8 mouse cellular contexts compared by ENCODE assay signal in the genomic region with DNA sequence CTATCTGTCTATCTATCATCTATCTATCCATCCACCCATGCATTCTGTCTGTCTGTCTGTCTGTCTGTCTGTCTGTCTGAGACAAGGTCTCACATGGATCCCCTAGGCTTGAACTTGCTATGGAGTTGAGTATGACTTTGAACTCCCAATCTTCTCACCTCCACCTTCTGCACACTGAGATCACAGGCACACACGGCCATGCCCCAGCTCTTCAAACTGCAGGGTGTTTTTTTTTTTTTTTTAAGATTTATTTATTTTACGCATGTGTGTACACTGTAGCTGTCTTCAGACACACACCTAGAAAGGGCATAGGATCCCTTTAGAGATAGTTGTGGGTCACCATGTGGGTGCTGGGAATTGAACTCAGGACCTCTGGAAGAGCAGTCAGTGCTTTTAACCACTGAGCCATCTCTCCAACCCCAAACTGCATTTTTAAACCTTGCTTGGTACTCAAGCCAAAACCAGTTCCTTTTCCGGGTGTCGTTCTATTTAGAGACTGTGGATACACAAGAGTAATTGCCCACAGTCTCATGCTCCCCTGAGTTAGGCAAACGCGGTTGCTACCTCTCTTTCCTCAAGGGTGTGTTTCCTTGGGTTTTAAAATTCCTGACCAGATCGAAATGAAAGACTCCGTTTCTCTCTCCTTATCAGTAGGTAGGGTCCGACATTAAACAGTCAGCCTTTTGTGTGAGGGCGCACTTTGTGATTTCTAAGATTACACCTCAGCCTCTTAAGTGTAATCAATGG. TPM values are rescaled to one million over a fixed set of nuclear protein-coding genes. Genes with fewer than 3 reads are reported as not detected.
DNase-seq lines count a peak whose midpoint lies in the region; ATAC-seq and TF ChIP-seq lines count a peak whose summit lies in the region.

No protein-coding gene starts in this region.

- no peak for ATAC-seq in heart, postnatal 0 days (ENCODE audit: insufficient read depth, low read depth)
- no peak for ATAC-seq in lung, postnatal 0 days

- no peak for TF ChIP-seq POLR2A in kidney, adult 2 months (IDR thresholded peaks at IDR 0.05; ENCODE audit: low read depth, low read length)

- no peaks in the 10 kb centered on the region for H3K36me3 ChIP-seq in kidney, adult 2 months (ENCODE audit: control insufficient read depth, insufficient read depth, low read length)
- H3K36me3 ChIP-seq in heart, postnatal 0 days (replicated peaks; ENCODE audit: control insufficient read depth, insufficient read depth, low read length), result no peaks in the 10 kb centered on the region
- H3K36me3 ChIP-seq in lung, postnatal 0 days (ENCODE audit: insufficient read depth, low read length), result no peaks in the 10 kb centered on the region

- H3K9me3 ChIP-seq in heart, postnatal 0 days (replicated peaks; ENCODE audit: control insufficient read depth, low read length), result no peaks in the 10 kb centered on the region
- H3K9me3 ChIP-seq in lung, postnatal 0 days (ENCODE audit: low read length), result no peaks in the 10 kb centered on the region

- peak overlapping the region; percentile 25; the same call in 1 of the 2 replicates for H3K4me3 ChIP-seq in kidney, adult 2 months (ENCODE audit: insufficient read depth, low read depth, low read length)
- H3K4me3 ChIP-seq in heart, postnatal 0 days (ENCODE audit: low read depth, low read length), result peak overlapping the region; percentile 44
- H3K4me3 ChIP-seq in lung, postnatal 0 days (ENCODE audit: low read depth, low read length), result peak overlapping the region; percentile 35

- no peak for TF ChIP-seq CTCF in kidney, adult 2 months (conservative IDR thresholded peaks at IDR 0.05; ENCODE audit: insufficient read depth, insufficient read length, low read depth, low read length)
- no peak for TF ChIP-seq CTCF in heart, postnatal 0 days (IDR thresholded peaks at IDR 0.05; ENCODE audit: low read depth)
- TF ChIP-seq CTCF in lung, postnatal 0 days (IDR thresholded peaks at IDR 0.05), result no peak

- peak overlapping the region; percentile 63 for H3K9ac ChIP-seq in heart, postnatal 0 days (replicated peaks; ENCODE audit: low read depth, low read length)
- peak overlapping the region; percentile 20 for H3K9ac ChIP-seq in lung, postnatal 0 days (replicated peaks; ENCODE audit: low read depth)

- H3K4me1 ChIP-seq in kidney, adult 2 months (ENCODE audit: control insufficient read depth, insufficient read depth, low read length), result peaks cover 12% of the 10 kb centered on the region; the same call in 1 of the 2 replicates
- peaks cover 16% of the 10 kb centered on the region for H3K4me1 ChIP-seq in heart, postnatal 0 days (ENCODE audit: control insufficient read depth, insufficient read depth)
- H3K4me1 ChIP-seq in lung, postnatal 0 days (ENCODE audit: insufficient read depth, low read depth, low read length), result peaks cover 14% of the 10 kb centered on the region; the same call in 1 of the 2 replicates

- H3K27me3 ChIP-seq in kidney, adult 2 months (replicated peaks; ENCODE audit: control insufficient read depth, insufficient read depth, low read length), result no peaks in the 10 kb centered on the region
- H3K27me3 ChIP-seq in heart, postnatal 0 days (ENCODE audit: control insufficient read depth, insufficient read depth, low read length), result no peaks in the 10 kb centered on the region
- H3K27me3 ChIP-seq in lung, postnatal 0 days (replicated peaks; ENCODE audit: insufficient read depth, low read length), result no peaks in the 10 kb centered on the region

- no peak for TF ChIP-seq EP300 in heart, postnatal 0 days (IDR thresholded peaks at IDR 0.05; ENCODE audit: low read depth)
- peak; percentile 59 for TF ChIP-seq EP300 in lung, postnatal 0 days (IDR thresholded peaks at IDR 0.05)

- H3K4me2 ChIP-seq in heart, postnatal 0 days (ENCODE audit: low read depth, low read length), result peak overlapping the region; percentile 79
- peak overlapping the region; percentile 60 for H3K4me2 ChIP-seq in lung, postnatal 0 days (replicated peaks; ENCODE audit: low read depth, low read length)

- DNase-seq in kidney, adult 2 months, result peak; percentile 49
- DNase-seq in kidney, postnatal 10 days, result no peak
- peak; percentile 54 for DNase-seq in R1 (ENCODE audit: low read depth, low spot score)
- DNase-seq in heart, postnatal 0 days (ENCODE audit: low spot score), result no peak
- peak; percentile 66 for DNase-seq in lung, postnatal 0 days (ENCODE audit: low spot score)
- DNase-seq in urinary bladder, postnatal 14 days (ENCODE audit: low spot score), result no peak
- no peak for DNase-seq in layer of hippocampus, adult 18-20 months (ENCODE audit: low spot score in 2 of 2)
- no peak for DNase-seq in gastrocnemius, adult 8-10 months (ENCODE audit: low spot score in 2 of 2)

- WGBS in kidney, adult 2 months, result 20% methylated on average over 10 of the region's 10 CpGs
- WGBS in heart, postnatal 0 days, result 16% methylated on average over 10 of the region's 10 CpGs
- 10% methylated on average over 10 of the region's 10 CpGs for WGBS in lung, postnatal 0 days

- peak overlapping the region; percentile 60 for H3K27ac ChIP-seq in kidney, adult 2 months (ENCODE audit: insufficient read depth, low read depth, low read length)
- H3K27ac ChIP-seq in heart, postnatal 0 days (ENCODE audit: low read depth), result peak overlapping the region; percentile 84
- peak overlapping the region; percentile 91 for H3K27ac ChIP-seq in lung, postnatal 0 days (ENCODE audit: low read length)

RNA-seq across cellular contexts. Expression of a gene that starts 57.0 kb away (rescaled TPM):
- polyA plus RNA-seq in kidney, adult 2 months (2012; rRNA removed), result 7.0 and 8.2 TPM in 2 replicates
- 9.8 and 10.1 TPM in 2 replicates for total RNA-seq in heart, postnatal 0 days (2014; rRNA removed; ENCODE audit: low replicate concordance)
- polyA plus RNA-seq in heart, postnatal 0 days (2015; fragmentation: Nextera tagmentation; extraction: Ambion mirVana), result 1.9 and 2.1 TPM in 2 replicates
- 4.0 and 4.4 TPM in 2 replicates for polyA plus RNA-seq in lung, postnatal 0 days (2015; fragmentation: Nextera tagmentation; extraction: Ambion mirVana)
- total RNA-seq in layer of hippocampus, adult 18-20 months (2021), result 1 to 10 TPM; 4.2 TPM
- 1 to 10 TPM; 5.9 to 7.5 (median 6.7) TPM for total RNA-seq in gastrocnemius, adult 8-10 months (2022)

Comparison
In these comparisons a context has a peak if more than half of its experiments do, and no peak if none do; other contexts are left out.
1. DNase-seq: peak in kidney, adult 2 months (single experiment), R1 (single experiment) and lung, postnatal 0 days (single experiment); none in kidney, postnatal 10 days (single experiment), heart, postnatal 0 days (single experiment), urinary bladder, postnatal 14 days (single experiment), layer of hippocampus, adult 18-20 months (0 of 2) and gastrocnemius, adult 8-10 months (0 of 2).
2. Peak in every context shown above with its lines, with median percentiles within 50 percentile points of each other: H3K27ac ChIP-seq and H3K4me3 ChIP-seq.